Mouse (Mus musculus): Measurements from ENCODE around the gene Olfr153. TPM values are rescaled to one million over a fixed set of nuclear protein-coding genes. Genes with fewer than 3 reads are reported as not detected.

Olfr153 gene
- polyA plus RNA-seq, 1 experiment from 2014 or later: not detected

Other genes starting within 250 kb of the Olfr153 start
- gene Olfr1118, start 224.2 kb upstream of the Olfr153 start, polyA plus RNA-seq (2015; fragmentation: Nextera tagmentation; extraction: Ambion mirVana): not detected in 2 replicates
- gene Olfr1120, start 177.0 kb upstream of the Olfr153 start, polyA plus RNA-seq (2015; fragmentation: Nextera tagmentation; extraction: Ambion mirVana): not detected in 2 replicates
- gene Olfr1121, start 161.9 kb upstream of the Olfr153 start, polyA plus RNA-seq (2015; fragmentation: Nextera tagmentation; extraction: Ambion mirVana): not detected in 2 replicates
- gene Olfr1122, start 145.9 kb upstream of the Olfr153 start, polyA plus RNA-seq (2015; fragmentation: Nextera tagmentation; extraction: Ambion mirVana): not detected in 2 replicates
- gene Olfr1123, start 115.2 kb upstream of the Olfr153 start, polyA plus RNA-seq (2015; fragmentation: Nextera tagmentation; extraction: Ambion mirVana): not detected in 2 replicates
- 0.07 TPM in 1 of 2 replicates, not detected in the other for gene Olfr1124, start 101.5 kb upstream of the Olfr153 start, polyA plus RNA-seq (2015; fragmentation: Nextera tagmentation; extraction: Ambion mirVana)
- gene Olfr1126, start 77.8 kb upstream of the Olfr153 start, polyA plus RNA-seq (2015; fragmentation: Nextera tagmentation; extraction: Ambion mirVana): not detected in 2 replicates
- gene Pramel7, start 34.7 kb upstream of the Olfr153 start, polyA plus RNA-seq (2015; fragmentation: Nextera tagmentation; extraction: Ambion mirVana): not detected in 2 replicates
- gene Pramel6, start 25.2 kb upstream of the Olfr153 start, polyA plus RNA-seq (2015; fragmentation: Nextera tagmentation; extraction: Ambion mirVana): not detected in 2 replicates
- not detected in 2 replicates for gene Olfr1128, start 13.7 kb downstream of the Olfr153 start, polyA plus RNA-seq (2015; fragmentation: Nextera tagmentation; extraction: Ambion mirVana)
- not detected in 2 replicates for gene Olfr1129, start 42.1 kb downstream of the Olfr153 start, polyA plus RNA-seq (2015; fragmentation: Nextera tagmentation; extraction: Ambion mirVana)
- gene Olfr1130, start 74.4 kb downstream of the Olfr153 start, polyA plus RNA-seq (2015; fragmentation: Nextera tagmentation; extraction: Ambion mirVana): not detected in 2 replicates
- not detected in 2 replicates for gene Olfr1131, start 95.3 kb downstream of the Olfr153 start, polyA plus RNA-seq (2015; fragmentation: Nextera tagmentation; extraction: Ambion mirVana)
- gene Olfr1132, start 105.7 kb downstream of the Olfr153 start, polyA plus RNA-seq (2015; fragmentation: Nextera tagmentation; extraction: Ambion mirVana): not detected in 2 replicates
- not detected in 2 replicates for gene Olfr1133, start 115.6 kb downstream of the Olfr153 start, polyA plus RNA-seq (2015; fragmentation: Nextera tagmentation; extraction: Ambion mirVana)
- not detected in 2 replicates for gene Olfr1134, start 126.7 kb downstream of the Olfr153 start, polyA plus RNA-seq (2015; fragmentation: Nextera tagmentation; extraction: Ambion mirVana)
- not detected in 2 replicates for gene Olfr1135, start 141.9 kb downstream of the Olfr153 start, polyA plus RNA-seq (2015; fragmentation: Nextera tagmentation; extraction: Ambion mirVana)
- not detected in 2 replicates for gene Olfr1136, start 162.2 kb downstream of the Olfr153 start, polyA plus RNA-seq (2015; fragmentation: Nextera tagmentation; extraction: Ambion mirVana)
- gene Olfr1137, start 181.4 kb downstream of the Olfr153 start, polyA plus RNA-seq (2015; fragmentation: Nextera tagmentation; extraction: Ambion mirVana): not detected in 2 replicates
- gene Olfr1138, start 208.2 kb downstream of the Olfr153 start, polyA plus RNA-seq (2015; fragmentation: Nextera tagmentation; extraction: Ambion mirVana): not detected in 2 replicates
- gene Olfr1140, start 212.0 kb downstream of the Olfr153 start, polyA plus RNA-seq (2015; fragmentation: Nextera tagmentation; extraction: Ambion mirVana): not detected in 2 replicates
- gene Olfr1141, start 222.2 kb downstream of the Olfr153 start, polyA plus RNA-seq (2015; fragmentation: Nextera tagmentation; extraction: Ambion mirVana): not detected in 2 replicates
- gene Olfr152, start 247.7 kb downstream of the Olfr153 start, polyA plus RNA-seq (2015; fragmentation: Nextera tagmentation; extraction: Ambion mirVana): not detected in 2 replicates

Data from midbrain, embryonic 13.5 days (tissue).